Mouse (Mus musculus) erythroblast, embryonic 14.5 days (primary cell): ENCODE results near the gene Flrt1. TPM values are rescaled to one million over a fixed set of nuclear protein-coding genes. Genes with fewer than 3 reads are reported as not detected.
"Not testable (repeated sequence)": the region's sequence is repeated elsewhere in the genome, so short reads cannot be mapped to it uniquely, and the experiment has no call there.

Experiments
- H3K27me3 ChIP-seq: 2 replicates; pipeline ENCODE4 v1.6.1; 2012; ENCODE audit warnings: inconsistent platforms; ENCODE audit not compliant: control insufficient read depth
- H3K36me3 ChIP-seq: 2 replicates; pipeline ENCODE4 v1.6.1; 2012; ENCODE audit warnings: mild to moderate bottlenecking, inconsistent platforms; ENCODE audit not compliant: control insufficient read depth
- H3K4me1 ChIP-seq: 2 replicates; pipeline ENCODE4 v1.6.1; 2012; ENCODE audit warnings: inconsistent platforms; ENCODE audit not compliant: control insufficient read depth
- H3K4me3 ChIP-seq: replicated peaks from 2 replicates; pipeline ENCODE3; 2012; ENCODE audit warnings: moderate library complexity, mild to moderate bottlenecking, inconsistent platforms
- H3K9me3 ChIP-seq: 2 replicates; pipeline ENCODE4 v1.6.1; 2012; ENCODE audit warnings: low read length, inconsistent platforms, mixed read lengths; ENCODE audit not compliant: control insufficient read depth
- GATA1 ChIP-seq: IDR thresholded peaks from 2 replicates; pipeline ENCODE4 v1.6.1; 2012; ENCODE audit warnings: low read length, inconsistent platforms, mixed read lengths
- TAL1 ChIP-seq: IDR thresholded peaks from 3 replicates; pipeline ENCODE4 v1.6.1; 2012; ENCODE audit warnings: low read length, inconsistent platforms, mixed read lengths
- polyA plus RNA-seq: library from polyadenylated mRNA; stranded (reverse); fragments of >175 nt; gene quantifications from 2 replicates; pipeline ENCODE4 v1.2.3, GENCODE M21; 2012

Flrt1 gene
- polyA plus RNA-seq, 1 experiment: not detected

DNA sequence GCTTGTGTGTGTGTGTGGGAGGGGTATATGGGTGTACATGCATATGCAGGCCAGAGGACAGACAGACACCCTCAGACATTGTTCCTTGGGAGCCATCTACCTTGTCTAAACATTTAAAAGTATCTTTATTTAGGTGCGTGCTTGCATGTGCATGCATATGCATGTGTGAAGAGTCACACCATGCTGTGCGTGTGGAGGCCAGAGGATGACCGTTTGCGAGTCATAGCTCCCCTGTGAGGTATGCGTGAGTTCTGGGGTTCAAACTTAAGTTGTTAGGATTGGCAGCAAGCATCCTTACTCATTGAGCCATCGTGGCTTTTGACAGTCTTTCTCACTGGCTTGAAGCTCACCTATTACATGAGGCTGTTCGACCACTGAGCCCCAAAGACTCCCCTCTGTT lies 27.3 kb downstream of the Flrt1 start:
- Histone ChIP-seq H3K4me3 (no peak overlapping the region), H3K36me3 (no peaks in the 10 kb centered on the region), H3K9me3 (no peaks in the 10 kb centered on the region), H3K4me1 (no peaks in the 10 kb centered on the region), H3K27me3 (no peaks in the 10 kb centered on the region)
- TF ChIP-seq GATA1 (no peak), TAL1 (no peak)

DNA sequence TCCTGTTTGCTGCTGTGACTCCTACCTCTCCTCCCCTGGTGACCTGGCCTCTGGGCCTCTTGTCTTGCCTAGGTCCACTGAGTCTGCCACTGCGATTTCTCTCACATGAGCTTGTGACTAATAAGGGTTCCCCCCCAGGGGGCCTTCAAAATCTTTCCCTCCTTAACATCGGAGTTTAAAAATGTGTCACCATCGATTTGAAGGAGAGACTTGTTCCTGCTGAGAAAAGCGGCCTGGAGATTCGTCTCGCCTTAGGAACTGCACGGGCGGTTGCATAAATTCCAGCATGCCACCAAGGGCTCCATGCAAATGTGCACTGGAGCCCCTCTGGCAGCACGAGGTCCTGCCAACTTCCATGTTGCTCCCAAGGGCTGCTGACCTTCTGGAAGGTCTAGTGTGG lies 27.9 kb downstream of the Flrt1 start:
- no peaks in the 10 kb centered on the region for H3K4me1 ChIP-seq
- no peaks in the 10 kb centered on the region for H3K36me3 ChIP-seq
- TF ChIP-seq GATA1: no peak
- TF ChIP-seq TAL1: no peak
- no peak overlapping the region for H3K4me3 ChIP-seq
- peaks cover under 1% of the 10 kb centered on the region; the same call in 1 of the 2 replicates for H3K27me3 ChIP-seq
- no peaks in the 10 kb centered on the region for H3K9me3 ChIP-seq

DNA sequence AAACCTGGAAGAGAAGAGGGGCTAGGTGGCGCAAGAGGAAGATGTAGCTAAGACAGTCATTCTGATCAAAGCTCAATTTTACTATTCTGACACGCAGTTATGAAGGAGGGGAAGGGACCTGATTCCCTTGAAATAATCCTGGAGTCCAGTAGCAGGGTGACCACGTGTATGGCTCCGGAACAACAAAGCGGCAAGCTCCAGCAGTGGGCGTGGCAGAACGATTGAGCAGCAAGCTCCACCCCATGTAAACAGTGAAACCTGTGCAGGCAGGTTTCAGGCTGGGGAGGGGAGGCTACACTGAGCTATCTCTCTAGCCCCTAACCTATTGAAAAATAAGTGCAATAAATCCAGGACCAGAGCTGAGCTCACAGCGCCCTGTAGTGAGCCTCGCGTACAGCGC lies 30.2 kb downstream of the Flrt1 start:
- H3K9me3 ChIP-seq, H3K36me3 ChIP-seq, H3K4me3 ChIP-seq, H3K4me1 ChIP-seq: not testable (repeated sequence)
- H3K27me3 ChIP-seq: peaks cover 24% of the 10 kb centered on the region

DNA sequence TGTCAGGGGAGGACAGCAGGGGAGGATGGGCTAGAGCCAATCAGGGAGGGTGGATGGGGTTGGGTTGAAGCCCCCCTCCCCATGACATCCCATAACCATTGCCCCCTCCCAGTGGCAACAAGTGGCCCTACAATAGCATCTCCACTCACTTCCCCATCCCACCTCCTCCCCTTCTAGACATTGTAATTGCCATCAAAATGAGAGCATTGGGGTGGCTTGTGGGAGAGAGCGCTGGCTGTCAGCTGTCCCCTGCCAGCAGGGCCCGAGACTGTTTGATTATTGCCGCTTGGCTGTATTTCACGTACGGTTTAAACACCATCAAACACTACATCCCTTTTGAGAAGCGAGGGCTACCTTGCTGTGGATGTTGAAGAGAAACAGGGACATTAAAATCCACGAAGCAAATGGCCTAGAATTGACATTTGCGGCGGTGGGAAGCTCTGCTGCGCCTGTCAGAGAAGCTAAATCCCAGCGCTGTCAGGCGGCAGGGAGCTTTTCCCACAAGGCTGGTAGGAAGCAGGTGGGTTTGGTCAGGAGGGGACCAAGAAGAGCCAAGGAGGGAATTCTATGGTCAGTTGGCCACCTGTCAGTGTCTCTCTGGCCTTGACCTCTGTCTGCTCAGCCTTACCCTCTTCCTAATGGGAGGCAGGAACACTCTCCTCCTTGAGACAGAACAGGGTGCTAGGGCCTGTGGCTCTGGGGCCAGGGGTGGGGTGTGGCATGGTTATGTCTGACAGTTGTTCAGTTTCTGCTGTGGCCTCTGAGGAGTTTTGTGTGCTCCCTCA lies 31.3 kb downstream of the Flrt1 start:
- H3K36me3 ChIP-seq: no peaks in the 10 kb centered on the region
- H3K4me3 ChIP-seq: no peak overlapping the region
- H3K4me1 ChIP-seq: no peaks in the 10 kb centered on the region
- peaks cover 36% of the 10 kb centered on the region for H3K27me3 ChIP-seq
- H3K9me3 ChIP-seq: no peaks in the 10 kb centered on the region
- TF ChIP-seq GATA1 (no peak), TAL1 (no peak)

DNA sequence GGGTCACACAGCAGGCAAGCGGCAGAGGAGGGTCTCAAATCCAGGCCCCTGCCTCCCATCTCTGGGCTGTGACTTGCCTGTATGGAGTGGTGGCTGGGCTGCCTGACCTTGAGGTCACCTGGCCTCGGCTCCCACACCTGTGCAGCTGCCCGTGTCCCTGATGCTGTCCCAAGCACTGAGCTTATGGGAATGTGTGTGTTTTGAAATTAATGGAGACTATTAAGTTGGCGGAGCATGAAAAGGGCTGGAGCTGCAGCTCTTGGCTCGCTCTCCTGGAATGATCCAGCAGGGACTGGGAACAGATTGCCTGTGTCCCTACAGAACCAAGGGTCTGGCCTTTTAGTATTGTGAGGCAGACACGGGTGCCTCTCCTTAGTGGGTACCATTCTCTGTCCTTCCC lies 33.3 kb downstream of the Flrt1 start:
- H3K36me3 ChIP-seq: no peaks in the 10 kb centered on the region
- peaks cover 15% of the 10 kb centered on the region for H3K4me1 ChIP-seq
- TF ChIP-seq TAL1: no peak
- no peak for TF ChIP-seq GATA1
- no peak overlapping the region for H3K4me3 ChIP-seq
- H3K9me3 ChIP-seq: no peaks in the 10 kb centered on the region
- H3K27me3 ChIP-seq: peaks cover 55% of the 10 kb centered on the region

DNA sequence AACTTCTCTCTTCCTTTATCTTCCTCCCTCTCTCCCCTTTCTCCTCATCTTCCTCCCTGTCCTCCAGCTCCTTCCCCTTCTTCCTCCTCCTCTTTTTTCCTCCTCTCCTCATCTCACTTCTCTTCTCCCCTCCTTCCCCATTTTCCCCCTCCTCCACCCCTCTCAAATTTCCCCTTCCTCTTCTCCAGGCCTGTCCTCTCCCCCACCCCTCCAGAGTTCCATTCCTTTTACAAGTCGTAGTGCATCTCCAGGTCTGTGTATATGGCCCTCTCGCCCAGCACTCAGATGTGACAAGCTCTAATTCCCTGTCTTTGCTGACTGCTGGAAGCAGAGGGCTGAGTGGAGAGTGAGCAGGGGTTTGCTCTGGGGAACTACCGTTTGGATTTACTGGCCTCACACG lies 34.8 kb downstream of the Flrt1 start:
- Histone ChIP-seq H3K9me3 (no peaks in the 10 kb centered on the region), H3K4me3 (no peak overlapping the region), H3K36me3 (no peaks in the 10 kb centered on the region), H3K4me1 (peaks cover 30% of the 10 kb centered on the region), H3K27me3 (peaks cover 57% of the 10 kb centered on the region)
- TF ChIP-seq TAL1 (no peak), GATA1 (no peak)

DNA sequence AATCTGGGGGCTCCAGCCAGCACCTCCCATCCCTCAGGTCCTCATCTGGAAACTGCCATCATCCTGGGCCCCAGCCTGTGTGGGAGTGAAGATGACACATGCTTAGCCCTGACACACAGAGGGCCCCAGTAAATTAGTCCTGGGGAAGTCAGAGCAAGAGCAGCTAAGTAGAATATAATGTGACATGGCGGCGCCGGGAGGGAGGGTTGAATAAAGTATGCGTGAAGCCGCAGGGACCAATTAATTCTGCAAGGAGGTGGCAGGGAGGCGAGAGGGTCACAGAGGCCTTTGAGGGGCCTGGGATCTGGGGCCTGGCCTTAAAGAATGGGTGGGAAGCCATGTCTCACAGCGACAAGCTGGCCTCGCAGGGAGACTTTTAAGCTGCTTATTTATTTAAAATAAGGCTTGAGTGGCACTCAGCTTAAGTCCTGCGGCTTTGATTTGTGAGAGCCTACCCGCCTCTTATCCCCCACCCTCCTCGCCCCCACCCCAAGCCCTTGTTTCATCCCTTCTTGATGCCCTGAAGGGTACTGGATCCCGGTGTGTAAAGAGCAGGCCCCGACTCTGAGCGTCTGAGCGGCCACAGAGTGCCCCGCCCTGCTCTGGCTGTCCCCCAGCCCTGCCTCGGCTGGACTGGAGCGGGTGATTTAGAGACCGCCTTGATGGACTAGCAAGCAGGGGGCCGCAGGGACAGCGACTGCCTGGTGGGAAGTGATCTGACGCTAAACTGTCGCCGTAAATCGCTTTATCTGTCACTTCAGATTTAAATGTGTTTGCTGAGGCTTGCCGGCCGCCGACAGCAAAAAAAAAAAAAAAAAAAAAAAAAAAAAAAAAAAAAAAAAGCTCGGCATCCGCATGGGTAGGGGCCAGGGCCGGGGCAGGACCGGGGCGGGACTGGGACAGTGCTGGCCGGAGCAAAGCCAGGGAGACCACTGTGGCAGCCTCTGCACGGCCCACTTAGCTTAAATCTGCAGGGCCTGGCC lies 35.5 kb downstream of the Flrt1 start:
- peaks cover 57% of the 10 kb centered on the region for H3K27me3 ChIP-seq
- no peak overlapping the region for H3K4me3 ChIP-seq
- H3K36me3 ChIP-seq: no peaks in the 10 kb centered on the region
- H3K4me1 ChIP-seq: peaks cover 37% of the 10 kb centered on the region
- H3K9me3 ChIP-seq: no peaks in the 10 kb centered on the region
- TF ChIP-seq TAL1: no peak
- TF ChIP-seq GATA1: no peak

DNA sequence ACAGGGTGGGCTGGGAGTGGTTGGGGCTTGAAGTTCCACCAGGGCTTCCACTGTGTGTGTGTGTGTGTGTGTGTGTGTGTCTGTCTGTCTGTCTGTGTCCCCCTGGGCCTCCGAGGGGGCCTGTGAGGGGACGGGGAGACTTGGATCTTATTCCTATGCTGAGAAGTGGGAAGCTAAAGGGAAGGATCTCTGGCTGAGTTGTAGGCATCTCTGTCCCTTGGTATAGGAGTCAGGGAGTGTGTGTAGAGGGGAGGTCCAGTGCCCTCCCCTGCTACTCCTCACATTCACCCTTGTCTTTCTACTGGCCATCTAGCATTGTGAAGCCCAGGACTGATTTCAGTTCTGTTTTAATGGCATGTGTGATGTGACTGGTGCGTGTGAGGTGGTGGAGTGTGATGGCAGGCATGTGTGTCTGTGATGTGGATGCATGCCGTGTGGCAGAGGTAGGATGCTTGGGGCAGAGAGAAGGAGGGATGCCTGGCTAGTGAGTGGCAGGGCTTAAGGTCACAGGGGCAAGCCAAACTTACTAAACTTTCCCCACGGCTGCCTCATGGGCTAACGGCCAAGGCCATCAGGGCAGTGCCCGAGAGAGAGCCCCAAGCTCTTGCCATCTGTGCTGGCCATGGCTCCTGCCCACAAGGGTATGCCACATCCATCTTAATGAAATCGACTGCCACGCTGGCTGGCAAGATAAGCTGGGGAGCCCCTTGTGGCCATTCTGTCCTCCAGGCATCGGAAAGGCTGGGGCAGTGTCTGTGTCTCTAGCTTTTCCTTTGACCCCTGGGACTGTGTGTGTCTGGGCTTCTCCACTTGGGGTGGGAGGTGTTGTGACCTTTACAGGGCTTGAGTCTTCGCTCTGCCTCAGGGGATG lies 36.6 kb downstream of the Flrt1 start:
- no peaks in the 10 kb centered on the region for H3K36me3 ChIP-seq
- peaks cover 57% of the 10 kb centered on the region for H3K27me3 ChIP-seq
- peaks cover 44% of the 10 kb centered on the region for H3K4me1 ChIP-seq
- TF ChIP-seq GATA1 (no peak), TAL1 (no peak)
- no peaks in the 10 kb centered on the region for H3K9me3 ChIP-seq
- no peak overlapping the region for H3K4me3 ChIP-seq
